In the genomic region with DNA sequence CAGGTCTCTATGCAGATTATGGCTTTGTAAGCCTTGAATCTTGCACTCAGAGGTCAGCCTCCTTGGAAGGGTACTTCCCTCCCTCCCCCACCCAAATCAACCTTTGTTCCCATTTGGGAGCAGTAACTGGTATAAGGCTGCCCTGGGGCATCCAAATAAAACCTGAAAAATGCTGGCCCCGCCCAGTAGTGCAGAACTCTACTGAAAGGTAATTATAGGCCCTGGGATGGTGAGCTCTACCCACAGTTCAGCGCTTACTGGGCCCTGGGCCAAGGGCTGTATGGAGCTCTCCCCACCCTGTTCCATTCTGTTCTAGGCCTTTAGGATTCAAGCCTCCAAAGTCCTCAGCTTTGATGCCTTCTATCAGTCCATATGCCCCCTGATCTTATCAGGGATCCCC, we compare ENCODE assay signal across 15 mouse cellular contexts. TPM values are rescaled to one million over a fixed set of nuclear protein-coding genes. Genes with fewer than 3 reads are reported as not detected.
DNase-seq lines count a peak whose midpoint lies in the region; ATAC-seq and TF ChIP-seq lines count a peak whose summit lies in the region.
"Had no signal": no experiment of that assay in that cellular context is flagged by ENCODE, and none has a peak within 500 bp of the region (broad histone marks: within the 10 kb centered on the region; RNA-seq: fewer than 3 reads in every experiment).

No protein-coding gene starts in this region.

- no peak for ATAC-seq in limb, embryonic 11.5 days (ENCODE audit: insufficient number of reproducible peaks, low FRiP score, low TSS enrichment, low read depth)
- 0 out of 2 replicates have a peak, but pooled peaks have one; percentile 75 for ATAC-seq in embryonic facial prominence, embryonic 15.5 days (ENCODE audit: insufficient number of reproducible peaks, low FRiP score, low TSS enrichment, low read depth)
- peak; percentile 78 for ATAC-seq in kidney, postnatal 0 days (replicated peaks; ENCODE audit: low FRiP score, low read depth)
- ATAC-seq in stomach, embryonic 15.5 days (ENCODE audit: insufficient read depth, low FRiP score, low read depth), result peak; percentile 29; the same call in 1 of the 2 replicates
- no peak for ATAC-seq in hindbrain, embryonic 16.5 days
- ATAC-seq in monocyte, adult 5-6 weeks (replicated peaks; ENCODE audit: insufficient number of reproducible peaks, low FRiP score, low TSS enrichment, poor library complexity, severe bottlenecking), result no peak
- ATAC-seq: CD4-positive, CD25-positive, alpha-beta regulatory T cell, adult 4 months; hindbrain, postnatal 0 days had no signal

- no peak overlapping the region for H3K4me2 ChIP-seq in limb, embryonic 11.5 days (ENCODE audit: low read depth, severe bottlenecking)
- H3K4me2 ChIP-seq in embryonic facial prominence, embryonic 15.5 days (replicated peaks), result no peak overlapping the region
- no peak overlapping the region for H3K4me2 ChIP-seq in kidney, postnatal 0 days (ENCODE audit: low read length)
- no peak overlapping the region for H3K4me2 ChIP-seq in stomach, embryonic 15.5 days
- H3K4me2 ChIP-seq in hindbrain, embryonic 16.5 days (ENCODE audit: low read length), result no peak overlapping the region
- H3K4me2 ChIP-seq: limb, embryonic 15.5 days; lung, embryonic 14.5 days had no signal

- no peak overlapping the region for H3K27ac ChIP-seq in limb, embryonic 11.5 days (replicated peaks; ENCODE audit: low read depth, low read length)
- no peak overlapping the region for H3K27ac ChIP-seq in limb, embryonic 10.5 days
- no peak overlapping the region for H3K27ac ChIP-seq in embryonic facial prominence, embryonic 15.5 days (replicated peaks)
- H3K27ac ChIP-seq in kidney, postnatal 0 days, result 0 out of 2 replicates have a peak overlapping the region, but pooled peaks have one; percentile 37
- no peak overlapping the region for H3K27ac ChIP-seq in stomach, embryonic 15.5 days
- no peak overlapping the region for H3K27ac ChIP-seq in hindbrain, embryonic 16.5 days (ENCODE audit: low read depth, low read length)
- H3K27ac ChIP-seq in midbrain, embryonic 10.5 days (replicated peaks), result no peak overlapping the region
- H3K27ac ChIP-seq: hindbrain, postnatal 0 days; limb, embryonic 15.5 days had no signal

- no peaks in the 10 kb centered on the region for H3K27me3 ChIP-seq in limb, embryonic 11.5 days (ENCODE audit: control insufficient read depth, insufficient read depth, low read length)
- H3K27me3 ChIP-seq in limb, embryonic 10.5 days (ENCODE audit: low read depth, poor library complexity, severe bottlenecking), result no peaks in the 10 kb centered on the region
- H3K27me3 ChIP-seq in embryonic facial prominence, embryonic 15.5 days, result no peaks in the 10 kb centered on the region
- H3K27me3 ChIP-seq in kidney, postnatal 0 days (ENCODE audit: insufficient read depth, low read length), result no peaks in the 10 kb centered on the region
- no peaks in the 10 kb centered on the region for H3K27me3 ChIP-seq in stomach, embryonic 15.5 days (replicated peaks)
- H3K27me3 ChIP-seq in hindbrain, embryonic 16.5 days (replicated peaks; ENCODE audit: control insufficient read depth, insufficient read depth, low read length), result no peaks in the 10 kb centered on the region
- no peaks in the 10 kb centered on the region for H3K27me3 ChIP-seq in midbrain, embryonic 10.5 days (ENCODE audit: low read depth, poor library complexity, severe bottlenecking)
- H3K27me3 ChIP-seq: limb, embryonic 15.5 days had no signal

- no peak overlapping the region for H3K9ac ChIP-seq in limb, embryonic 11.5 days (ENCODE audit: low read length)
- H3K9ac ChIP-seq in embryonic facial prominence, embryonic 15.5 days, result no peak overlapping the region
- no peak overlapping the region for H3K9ac ChIP-seq in kidney, postnatal 0 days (ENCODE audit: low read depth, low read length)
- H3K9ac ChIP-seq in stomach, embryonic 15.5 days, result no peak overlapping the region
- no peak overlapping the region for H3K9ac ChIP-seq in hindbrain, embryonic 16.5 days (ENCODE audit: low read depth, low read length)
- H3K9ac ChIP-seq: limb, embryonic 15.5 days; lung, embryonic 14.5 days had no signal

- H3K9me3 ChIP-seq in limb, embryonic 11.5 days (ENCODE audit: control insufficient read depth, low read length), result no peaks in the 10 kb centered on the region
- H3K9me3 ChIP-seq in limb, embryonic 10.5 days (replicated peaks), result no peaks in the 10 kb centered on the region
- H3K9me3 ChIP-seq in embryonic facial prominence, embryonic 15.5 days (replicated peaks), result no peaks in the 10 kb centered on the region
- no peaks in the 10 kb centered on the region for H3K9me3 ChIP-seq in kidney, postnatal 0 days (replicated peaks; ENCODE audit: low read length)
- H3K9me3 ChIP-seq in stomach, embryonic 15.5 days, result no peaks in the 10 kb centered on the region
- no peaks in the 10 kb centered on the region for H3K9me3 ChIP-seq in hindbrain, embryonic 16.5 days (ENCODE audit: control insufficient read depth, low read length)
- H3K9me3 ChIP-seq in midbrain, embryonic 10.5 days (replicated peaks), result no peaks in the 10 kb centered on the region
- H3K9me3 ChIP-seq: limb, embryonic 15.5 days; megakaryocyte, embryonic 14.5 days had no signal

- H3K4me1 ChIP-seq in limb, embryonic 11.5 days (ENCODE audit: control insufficient read depth, insufficient read depth, low read length), result no peaks in the 10 kb centered on the region
- peaks cover 15% of the 10 kb centered on the region; the same call in 1 of the 2 replicates for H3K4me1 ChIP-seq in limb, embryonic 10.5 days
- H3K4me1 ChIP-seq in embryonic facial prominence, embryonic 15.5 days, result peaks cover 13% of the 10 kb centered on the region; the same call in 1 of the 2 replicates
- H3K4me1 ChIP-seq in kidney, postnatal 0 days (replicated peaks; ENCODE audit: insufficient read depth, low read length), result peaks cover 8% of the 10 kb centered on the region
- H3K4me1 ChIP-seq in stomach, embryonic 15.5 days, result peaks cover 11% of the 10 kb centered on the region; the same call in 1 of the 2 replicates
- H3K4me1 ChIP-seq in hindbrain, embryonic 16.5 days (ENCODE audit: control insufficient read depth, insufficient read depth, low read depth, low read length), result no peaks in the 10 kb centered on the region
- peaks cover 15% of the 10 kb centered on the region for H3K4me1 ChIP-seq in midbrain, embryonic 10.5 days

- no peak overlapping the region for H3K4me3 ChIP-seq in limb, embryonic 11.5 days (ENCODE audit: low read depth, low read length)
- no peak overlapping the region for H3K4me3 ChIP-seq in limb, embryonic 10.5 days
- no peak overlapping the region for H3K4me3 ChIP-seq in embryonic facial prominence, embryonic 15.5 days (replicated peaks)
- no peak overlapping the region for H3K4me3 ChIP-seq in kidney, postnatal 0 days (replicated peaks; ENCODE audit: low read depth, low read length)
- no peak overlapping the region for H3K4me3 ChIP-seq in stomach, embryonic 15.5 days (replicated peaks)
- no peak overlapping the region for H3K4me3 ChIP-seq in hindbrain, embryonic 16.5 days (ENCODE audit: low read length)
- no peak overlapping the region for H3K4me3 ChIP-seq in midbrain, embryonic 10.5 days
- H3K4me3 ChIP-seq: limb, embryonic 15.5 days; megakaryocyte, embryonic 14.5 days had no signal

- 71% methylated on average over 2 of the region's 2 CpGs for WGBS in limb, embryonic 11.5 days
- 75% methylated on average over 2 of the region's 2 CpGs for WGBS in limb, embryonic 10.5 days
- 42% methylated on average over 2 of the region's 2 CpGs for whole genome bisulfite sequencing in embryonic facial prominence, embryonic 15.5 days
- WGBS in kidney, postnatal 0 days, result 55% methylated on average over 2 of the region's 2 CpGs
- WGBS in stomach, embryonic 15.5 days, result 71% methylated on average over 2 of the region's 2 CpGs
- WGBS in hindbrain, embryonic 16.5 days, result 82% methylated on average over 2 of the region's 2 CpGs
- 77% methylated on average over 2 of the region's 2 CpGs for WGBS in midbrain, embryonic 10.5 days

- TF ChIP-seq CTCF in kidney, postnatal 0 days (IDR thresholded peaks at IDR 0.05; ENCODE audit: low read depth), result no peak

- peak; percentile 32 for DNase-seq in limb, embryonic 11.5 days (ENCODE audit: low spot score)
- DNase-seq in limb, embryonic 10.5 days (ENCODE audit: low spot score), result no peak
- no peak for DNase-seq in kidney, postnatal 0 days (ENCODE audit: low spot score)
- DNase-seq in midbrain, embryonic 10.5 days (ENCODE audit: low spot score), result no peak
- DNase-seq: heart, postnatal 14 days; lung, embryonic 14.5 days; right cerebral cortex, postnatal 25 days had no signal

- H3K36me3 ChIP-seq in limb, embryonic 11.5 days (ENCODE audit: control insufficient read depth, insufficient read depth, low read length), result no peaks in the 10 kb centered on the region
- H3K36me3 ChIP-seq in limb, embryonic 10.5 days, result no peaks in the 10 kb centered on the region
- no peaks in the 10 kb centered on the region for H3K36me3 ChIP-seq in embryonic facial prominence, embryonic 15.5 days
- no peaks in the 10 kb centered on the region for H3K36me3 ChIP-seq in kidney, postnatal 0 days (ENCODE audit: insufficient read depth, low read length)
- no peaks in the 10 kb centered on the region for H3K36me3 ChIP-seq in stomach, embryonic 15.5 days
- no peaks in the 10 kb centered on the region for H3K36me3 ChIP-seq in hindbrain, embryonic 16.5 days (ENCODE audit: control insufficient read depth, insufficient read depth, low read length)
- no peaks in the 10 kb centered on the region for H3K36me3 ChIP-seq in midbrain, embryonic 10.5 days
- H3K36me3 ChIP-seq: limb, embryonic 15.5 days had no signal

RNA-seq across cellular contexts. Expression of a gene that starts 11.1 kb away (rescaled TPM):
- polyA plus RNA-seq in limb, embryonic 11.5 days (2014; fragmentation: Nextera tagmentation; extraction: Ambion mirVana), result 35.7 and 36.8 TPM in 2 replicates
- polyA plus RNA-seq in limb, embryonic 10.5 days (2016; fragmentation: Nextera tagmentation; extraction: Ambion mirVana), result 26.0 and 36.8 TPM in 2 replicates
- 56.1 and 63.5 TPM in 2 replicates for polyA plus RNA-seq in embryonic facial prominence, embryonic 15.5 days (2015; fragmentation: Nextera tagmentation; extraction: Ambion mirVana)
- polyA plus RNA-seq in kidney, postnatal 0 days (2015; fragmentation: Nextera tagmentation; extraction: Ambion mirVana), result 44.9 and 46.9 TPM in 2 replicates
- 56.2 and 59.1 TPM in 2 replicates for polyA plus RNA-seq in stomach, embryonic 15.5 days (2015; fragmentation: Nextera tagmentation; extraction: Ambion mirVana)
- 22.0 and 27.1 TPM in 2 replicates for polyA plus RNA-seq in hindbrain, embryonic 16.5 days (2015; fragmentation: Nextera tagmentation; extraction: Ambion mirVana)
- 20.8 and 23.2 TPM in 2 replicates for polyA plus RNA-seq in midbrain, embryonic 10.5 days (2016; fragmentation: Nextera tagmentation; extraction: Ambion mirVana)
- 610 to 725 TPM (median 637 TPM) in 3 replicates for total RNA-seq in monocyte, adult 5-6 weeks (2017)

RNA-seq across cellular contexts. Expression of a gene that starts 17.1 kb away (rescaled TPM):
- polyA plus RNA-seq in limb, embryonic 11.5 days (2014; fragmentation: Nextera tagmentation; extraction: Ambion mirVana), result 17.5 and 19.0 TPM in 2 replicates
- 16.6 and 19.3 TPM in 2 replicates for polyA plus RNA-seq in limb, embryonic 10.5 days (2016; fragmentation: Nextera tagmentation; extraction: Ambion mirVana)
- 15.8 and 18.6 TPM in 2 replicates for polyA plus RNA-seq in embryonic facial prominence, embryonic 15.5 days (2015; fragmentation: Nextera tagmentation; extraction: Ambion mirVana)
- polyA plus RNA-seq in kidney, postnatal 0 days (2015; fragmentation: Nextera tagmentation; extraction: Ambion mirVana), result 14.0 and 17.1 TPM in 2 replicates
- 14.7 and 17.3 TPM in 2 replicates for polyA plus RNA-seq in stomach, embryonic 15.5 days (2015; fragmentation: Nextera tagmentation; extraction: Ambion mirVana)
- polyA plus RNA-seq in hindbrain, embryonic 16.5 days (2015; fragmentation: Nextera tagmentation; extraction: Ambion mirVana), result 9.2 and 10.4 TPM in 2 replicates
- 14.8 and 15.3 TPM in 2 replicates for polyA plus RNA-seq in midbrain, embryonic 10.5 days (2016; fragmentation: Nextera tagmentation; extraction: Ambion mirVana)
- 14.2 to 22.2 TPM (median 16.0 TPM) in 3 replicates for total RNA-seq in monocyte, adult 5-6 weeks (2017)

Comparison
In these comparisons a context has a peak if more than half of its experiments do, and no peak if none do; other contexts are left out.
1. ATAC-seq: peak in embryonic facial prominence, embryonic 15.5 days (single experiment), kidney, postnatal 0 days (single experiment) and stomach, embryonic 15.5 days (single experiment); none in limb, embryonic 11.5 days (single experiment), hindbrain, embryonic 16.5 days (single experiment) and monocyte, adult 5-6 weeks (single experiment).